Mouse (Mus musculus) myocyte (in vitro differentiated cells): ENCODE data around the gene Gdf7. TPM values are rescaled to one million over a fixed set of nuclear protein-coding genes. Genes with fewer than 3 reads are reported as not detected.

Experiments used
- H3K27me3 ChIP-seq: one replicate; pipeline ENCODE4 v1.6.1; 2011; ENCODE audit not compliant: control insufficient read depth, insufficient read depth, insufficient read length
- H3K36me3 ChIP-seq: one replicate; pipeline ENCODE4 v1.6.1; 2011; ENCODE audit not compliant: control insufficient read depth, insufficient read depth
- H3K4me2 ChIP-seq: one replicate; pipeline ENCODE4 v1.6.1; 2011; ENCODE audit warnings: low read depth, control low read depth
- H3K4me3 ChIP-seq: one replicate; pipeline ENCODE4 v1.5.1; 2011; ENCODE audit warnings: mild to moderate bottlenecking, control low read depth, moderate library complexity
- H3K79me2 ChIP-seq: one replicate; pipeline ENCODE4 v1.6.1; 2011; ENCODE audit not compliant: control insufficient read depth, insufficient read depth
- H3ac ChIP-seq: one replicate; pipeline ENCODE4 v1.6.1; 2011; ENCODE audit not compliant: control insufficient read depth, insufficient read length
- CEBPB ChIP-seq: IDR thresholded peaks from 2 replicates; pipeline ENCODE4 v1.6.1; 2011; ENCODE audit warnings: mild to moderate bottlenecking, moderate library complexity; ENCODE audit not compliant: poor library complexity, insufficient read depth, severe bottlenecking
- E2F4 ChIP-seq: IDR thresholded peaks from one replicate; pipeline ENCODE4 v1.6.1; 2011; ENCODE audit warnings: mild to moderate bottlenecking, control low read depth, moderate library complexity; ENCODE audit not compliant: insufficient read depth
- MAX ChIP-seq: IDR thresholded peaks from one replicate; pipeline ENCODE4 v1.6.1; 2011; ENCODE audit warnings: low read depth, mild to moderate bottlenecking, control low read depth
- MYOD1 ChIP-seq, 3 experiments: IDR thresholded peaks; one replicate each; pipeline ENCODE4 v1.6.1; 2011; ENCODE audit warnings: control low read depth in 2 of 3, low read depth in 2 of 3, mild to moderate bottlenecking in 2 of 3, moderate library complexity in 1 of 3; ENCODE audit not compliant: insufficient read length in 2 of 3, control insufficient read depth in 1 of 3
- MYOG ChIP-seq, 3 experiments: IDR thresholded peaks; one replicate each; pipeline ENCODE4 v1.6.1; 2011; ENCODE audit warnings: control low read depth in 2 of 3, low read depth in 2 of 3, mild to moderate bottlenecking in 2 of 3; ENCODE audit not compliant: insufficient read length in 2 of 3, control insufficient read depth in 1 of 3, insufficient read depth in 1 of 3
- POLR2A ChIP-seq: IDR thresholded peaks from one replicate; pipeline ENCODE4 v1.6.1; 2011; ENCODE audit warnings: low read depth, mild to moderate bottlenecking, control low read depth, moderate library complexity; ENCODE audit not compliant: insufficient read length
- POLR2AphosphoS2 ChIP-seq: IDR thresholded peaks from one replicate; pipeline ENCODE4 v1.6.1; 2011; ENCODE audit warnings: low read depth, control low read depth; ENCODE audit not compliant: insufficient read length
- REST ChIP-seq: IDR thresholded peaks from one replicate; pipeline ENCODE4 v1.6.1; 2011; ENCODE audit warnings: mild to moderate bottlenecking, control low read depth, moderate library complexity; ENCODE audit not compliant: insufficient read depth, insufficient read length
- SRF ChIP-seq: IDR thresholded peaks from one replicate; pipeline ENCODE4 v1.6.1; 2011; ENCODE audit warnings: low read depth; ENCODE audit not compliant: control insufficient read depth, insufficient read length
- TCF12 ChIP-seq: IDR thresholded peaks from one replicate; pipeline ENCODE4 v1.6.1; 2011; ENCODE audit warnings: mild to moderate bottlenecking, control low read depth; ENCODE audit not compliant: poor library complexity, insufficient read depth, severe bottlenecking
- TCF3 ChIP-seq: IDR thresholded peaks from one replicate; pipeline ENCODE4 v1.6.1; 2011; ENCODE audit warnings: low read depth, control low read depth; ENCODE audit not compliant: insufficient read length
- USF1 ChIP-seq: IDR thresholded peaks from one replicate; pipeline ENCODE4 v1.6.1; 2011; ENCODE audit warnings: low read depth, mild to moderate bottlenecking, control low read depth, moderate library complexity
- polyA plus RNA-seq: library from polyadenylated mRNA; unstranded; fragments of >200 nt; fragmentation: generic; extraction: Trizol; gene quantifications from one replicate; pipeline ENCODE4 v1.2.1, GENCODE M21; 2012; ENCODE audit warnings: missing spikeins

Gdf7 gene
- polyA plus RNA-seq, 1 experiment, result 0.07 TPM

- H3K27me3 ChIP-seq, result no peaks in the 10 kb centered on the region
- no peak overlapping the region for H3K4me2 ChIP-seq
- TF ChIP-seq MYOD1 (IDR thresholded peaks at IDR 0.05; ENCODE audit: control insufficient read depth in 1 of 3, insufficient read length in 2 of 3, low read depth in 2 of 3) (no peak), POLR2A (no peak), TCF12 (no peak), REST (no peak), USF1 (no peak), POLR2AphosphoS2 (no peak), E2F4 (no peak), SRF (no peak), CEBPB (no peak), TCF3 (no peak), MYOG (IDR thresholded peaks at IDR 0.05; ENCODE audit: control insufficient read depth in 1 of 3, insufficient read depth in 1 of 3, insufficient read length in 2 of 3, low read depth in 2 of 3) (no peak)
- no peak overlapping the region for H3ac ChIP-seq
- no peaks in the 10 kb centered on the region for H3K36me3 ChIP-seq
- no peaks in the 10 kb centered on the region for H3K79me2 ChIP-seq
- H3K4me3 ChIP-seq, result no peak overlapping the region
Measured at GRCm38 (mm10) chr12:8289099-8289498, 12.7 kb downstream of the Gdf7 start.

- Histone ChIP-seq H3K4me3 (no peak overlapping the region), H3K27me3 (no peaks in the 10 kb centered on the region), H3K36me3 (no peaks in the 10 kb centered on the region), H3K79me2 (no peaks in the 10 kb centered on the region), H3ac (no peak overlapping the region), H3K4me2 (no peak overlapping the region)
- TF ChIP-seq MYOD1 (IDR thresholded peaks at IDR 0.05; ENCODE audit: control insufficient read depth in 1 of 3, insufficient read length in 2 of 3, low read depth in 2 of 3) (no peak), MYOG (IDR thresholded peaks at IDR 0.05; ENCODE audit: control insufficient read depth in 1 of 3, insufficient read depth in 1 of 3, insufficient read length in 2 of 3, low read depth in 2 of 3) (no peak), REST (no peak), TCF12 (no peak), TCF3 (no peak), SRF (no peak), MAX (no peak), POLR2AphosphoS2 (no peak), USF1 (no peak)
Measured at GRCm38 (mm10) chr12:8287970-8288369, 13.8 kb downstream of the Gdf7 start.

GRCm38 (mm10) chr12:8281225-8282017, 20.3 kb downstream of the Gdf7 start:
- Histone ChIP-seq H3K4me2 (no peak overlapping the region), H3K27me3 (no peaks in the 10 kb centered on the region), H3K36me3 (no peaks in the 10 kb centered on the region), H3ac (no peak overlapping the region), H3K4me3 (no peak overlapping the region), H3K79me2 (no peaks in the 10 kb centered on the region)
- TF ChIP-seq SRF (no peak), MYOG (IDR thresholded peaks at IDR 0.05; ENCODE audit: control insufficient read depth in 1 of 3, insufficient read depth in 1 of 3, insufficient read length in 2 of 3, low read depth in 2 of 3) (no peak), E2F4 (no peak), POLR2AphosphoS2 (no peak), POLR2A (no peak), USF1 (no peak), MYOD1 (IDR thresholded peaks at IDR 0.05; ENCODE audit: control insufficient read depth in 1 of 3, insufficient read length in 2 of 3, low read depth in 2 of 3) (no peak), TCF12 (no peak), REST (no peak), TCF3 (no peak), CEBPB (no peak)

GRCm38 (mm10) chr12:8275424-8275823, 26.3 kb downstream of the Gdf7 start:
- no peak overlapping the region for H3ac ChIP-seq
- no peaks in the 10 kb centered on the region for H3K79me2 ChIP-seq
- no peaks in the 10 kb centered on the region for H3K27me3 ChIP-seq
- no peak overlapping the region for H3K4me3 ChIP-seq
- H3K36me3 ChIP-seq, result no peaks in the 10 kb centered on the region
- TF ChIP-seq MYOG (IDR thresholded peaks at IDR 0.05; ENCODE audit: control insufficient read depth in 1 of 3, insufficient read depth in 1 of 3, insufficient read length in 2 of 3, low read depth in 2 of 3) (no peak), CEBPB (no peak), REST (no peak)
- H3K4me2 ChIP-seq, result no peak overlapping the region

GRCm38 (mm10) chr12:8273471-8274171, 28.1 kb downstream of the Gdf7 start:
- H3K4me2 ChIP-seq, result no peak overlapping the region
- no peaks in the 10 kb centered on the region for H3K79me2 ChIP-seq
- H3ac ChIP-seq, result no peak overlapping the region
- TF ChIP-seq MYOG (IDR thresholded peaks at IDR 0.05; ENCODE audit: control insufficient read depth in 1 of 3, insufficient read depth in 1 of 3, insufficient read length in 2 of 3, low read depth in 2 of 3) (no peak), MAX (no peak), REST (no peak), TCF12 (no peak), USF1 (no peak), CEBPB (no peak), POLR2A (no peak), MYOD1 (IDR thresholded peaks at IDR 0.05; ENCODE audit: control insufficient read depth in 1 of 3, insufficient read length in 2 of 3, low read depth in 2 of 3) (no peak), POLR2AphosphoS2 (no peak), E2F4 (no peak), SRF (no peak), TCF3 (no peak)
- H3K36me3 ChIP-seq, result peaks cover 4% of the 10 kb centered on the region
- H3K4me3 ChIP-seq, result no peak overlapping the region
- no peaks in the 10 kb centered on the region for H3K27me3 ChIP-seq
